Mouse (Mus musculus) liver, adult 2 months (tissue): ENCODE results near the gene Zfp82. TPM values are rescaled to one million over a fixed set of nuclear protein-coding genes. Genes with fewer than 3 reads are reported as not detected.
A peak's percentile ranks its signal among the peaks of the same experiment; 100 is the strongest.
"Not testable (repeated sequence)": the region's sequence is repeated elsewhere in the genome, so short reads cannot be mapped to it uniquely, and the experiment has no call there.

ENCODE experiments used
- DNase-seq: peaks from one replicate; pipeline ENCODE4 v3.0.0-alpha.2; 2011; ENCODE audit warnings: low read depth, low spot score; ENCODE audit errors: extremely low read depth
- H3K27ac ChIP-seq: fragments of 200-500 bp; replicated peaks from 2 replicates; pipeline ENCODE4 v1.5.1; 2012; ENCODE audit warnings: low read depth, mild to moderate bottlenecking, control low read depth, inconsistent platforms, low read length; ENCODE audit not compliant: insufficient read depth
- H3K27me3 ChIP-seq: fragments of 200-500 bp; 2 replicates; pipeline ENCODE4 v1.6.1; 2012; ENCODE audit warnings: mild to moderate bottlenecking, moderate library complexity, low read length, inconsistent platforms; ENCODE audit not compliant: control insufficient read depth, insufficient read depth
- H3K36me3 ChIP-seq: fragments of 200-500 bp; 2 replicates; pipeline ENCODE4 v1.6.1; 2012; ENCODE audit warnings: low read length, inconsistent platforms; ENCODE audit not compliant: control insufficient read depth, insufficient read depth
- H3K4me1 ChIP-seq: fragments of 200-500 bp; 2 replicates; pipeline ENCODE4 v1.6.1; 2011; ENCODE audit warnings: low read length; ENCODE audit not compliant: control insufficient read depth, insufficient read depth
- H3K4me3 ChIP-seq: fragments of 200-500 bp; 2 replicates; pipeline ENCODE4 v1.5.1; 2011; ENCODE audit warnings: low read depth, mild to moderate bottlenecking, control low read depth, low read length, moderate library complexity; ENCODE audit not compliant: insufficient read depth
- H3K79me2 ChIP-seq: fragments of 200-500 bp; 2 replicates; pipeline ENCODE4 v1.6.1; 2012; ENCODE audit warnings: inconsistent platforms, mild to moderate bottlenecking, low read length, moderate library complexity; ENCODE audit not compliant: control insufficient read depth, insufficient read depth
- H3K9ac ChIP-seq: fragments of 200-500 bp; 2 replicates; pipeline ENCODE4 v1.6.1; 2012; ENCODE audit warnings: low read depth, mild to moderate bottlenecking, control low read depth, inconsistent platforms, low read length
- CTCF ChIP-seq: fragments of 200-500 bp; IDR thresholded peaks from 2 replicates; pipeline ENCODE4 v1.5.1; 2011; ENCODE audit warnings: low read depth, low read length, control low read depth
- POLR2A ChIP-seq: fragments of 200-500 bp; IDR thresholded peaks from 2 replicates; pipeline ENCODE4 v1.6.1; 2011; ENCODE audit warnings: low read length, control low read depth; ENCODE audit not compliant: insufficient read depth; ENCODE audit errors: extremely low read depth
- WGBS: fragments of 180-500 bp; shearing (Covaris S2); methylation state at CpG from one replicate; pipeline ENCODE4 v1.1.7; 2018; 5-methylcytosine and 5-hydroxymethylcytosine counted together
- polyA plus RNA-seq: library from polyadenylated mRNA; depleted of rRNA; stranded (reverse); fragments of >200 nt; gene quantifications from 2 replicates; pipeline ENCODE4 v1.2.3, GENCODE M21; 2012; rRNA removed
- total RNA-seq: library from RNA; depleted of rRNA; stranded (reverse); fragments of >200 nt; gene quantifications from 2 replicates; pipeline ENCODE4 v1.2.3, GENCODE M21; 2014; rRNA removed

Zfp82 gene
- total RNA-seq (0.40 and 0.46 TPM in 2 replicates), polyA plus RNA-seq (0.04 and 0.14 TPM in 2 replicates)

DNA sequence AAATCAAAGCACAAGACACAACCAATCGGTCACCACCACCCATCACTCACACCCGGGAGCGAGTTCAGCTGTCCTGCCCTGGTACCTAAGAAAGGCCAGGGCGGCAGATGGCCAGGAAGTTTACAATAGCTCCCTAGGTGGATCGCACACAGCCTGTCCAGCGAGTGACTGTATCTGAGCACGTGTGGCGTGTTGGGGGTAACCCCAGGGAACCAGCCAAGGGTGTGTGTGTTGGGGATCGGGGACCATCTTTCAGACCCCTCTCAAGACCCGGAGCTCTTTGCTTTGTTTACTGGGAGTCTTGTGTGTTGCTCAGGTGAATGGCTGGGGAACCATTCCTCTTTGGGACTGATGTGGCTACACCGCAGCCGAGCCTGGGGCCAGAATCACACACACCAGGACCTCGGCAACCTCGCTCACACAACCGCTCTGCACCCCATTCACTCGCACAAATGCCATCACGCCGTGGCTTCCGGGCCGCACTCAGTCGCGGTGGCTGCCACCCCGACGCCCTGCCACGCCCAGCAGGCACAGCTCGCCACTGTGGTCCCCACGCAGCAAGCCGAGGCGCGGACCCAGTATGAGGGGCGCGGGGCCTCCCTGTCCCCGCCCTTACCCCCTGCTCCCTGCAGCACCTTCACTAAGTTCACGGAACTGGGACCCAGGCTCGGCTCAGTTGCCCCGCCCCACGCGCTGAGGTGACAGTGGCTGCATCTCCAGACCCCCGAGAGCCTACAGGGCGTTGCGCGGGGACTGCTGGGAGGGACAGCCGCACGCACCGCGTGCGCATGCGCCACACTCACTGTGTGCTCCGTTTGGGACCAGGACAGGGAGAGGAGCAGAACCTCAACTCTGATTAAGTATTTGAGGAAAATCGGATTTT lies at the start of gene Zfp82:
Gene Zfp82 (minus strand): TSS at position 755 of the 883 bp plus-strand sequence.
- 1% methylated on average over 50 of the region's 50 CpGs for WGBS
- peak within 1 kb of the TSS; percentile 70 for H3K9ac ChIP-seq
- no peaks in the 10 kb centered on the region for H3K79me2 ChIP-seq
- no peak within 1 kb of the TSS for H3K27ac ChIP-seq
- no peaks in the 10 kb centered on the region for H3K36me3 ChIP-seq
- peak; percentile 44 for DNase-seq
- H3K4me1 ChIP-seq: no peaks in the 10 kb centered on the region; the same call in 1 of the 2 replicates
- no peak for TF ChIP-seq POLR2A
- no peak for TF ChIP-seq CTCF
- peak within 1 kb of the TSS; percentile 87 for H3K4me3 ChIP-seq
- no peaks in the 10 kb centered on the region for H3K27me3 ChIP-seq

- DNase-seq: no peak
- H3K4me1 ChIP-seq: peaks cover 4% of the 10 kb centered on the region
- peak overlapping the region; percentile 87 for H3K4me3 ChIP-seq
- WGBS: 4% methylated on average over 15 of the region's 15 CpGs
- TF ChIP-seq CTCF (no peak), POLR2A (no peak)
- H3K9ac ChIP-seq: peak overlapping the region; percentile 26
- H3K79me2 ChIP-seq: no peaks in the 10 kb centered on the region
- no peak overlapping the region for H3K27ac ChIP-seq
- no peaks in the 10 kb centered on the region for H3K27me3 ChIP-seq
- no peaks in the 10 kb centered on the region for H3K36me3 ChIP-seq
These were observed 49.5 kb upstream of the Zfp82 start for GRCm38 (mm10) chr7:30122188-30122530.

- H3K36me3 ChIP-seq: no peaks in the 10 kb centered on the region
- H3K27ac ChIP-seq: no peak within 1 kb of the TSS
- H3K4me3 ChIP-seq: peak within 1 kb of the TSS; percentile 87
- WGBS: under 1% methylated on average over 61 of the region's 61 CpGs
- peak within 1 kb of the TSS; percentile 90 for H3K9ac ChIP-seq
- peaks cover 4% of the 10 kb centered on the region for H3K4me1 ChIP-seq
- TF ChIP-seq CTCF: no peak
- TF ChIP-seq POLR2A: 0 out of 2 replicates have a peak, but pooled peaks have one; percentile 33
- no peaks in the 10 kb centered on the region for H3K27me3 ChIP-seq
- peak; percentile 29 for DNase-seq
- no peaks in the 10 kb centered on the region for H3K79me2 ChIP-seq
These were observed 48.8 kb upstream of the Zfp82 start, which contains the start of gene Zfp382 for GRCm38 (mm10) chr7:30121308-30122187. TSS of gene Zfp382 (plus strand) at chr7:30121942.

GRCm38 (mm10) chr7:30117935-30118334 lies 45.2 kb upstream of the Zfp82 start:
- not testable (repeated sequence) for DNase-seq

DNA sequence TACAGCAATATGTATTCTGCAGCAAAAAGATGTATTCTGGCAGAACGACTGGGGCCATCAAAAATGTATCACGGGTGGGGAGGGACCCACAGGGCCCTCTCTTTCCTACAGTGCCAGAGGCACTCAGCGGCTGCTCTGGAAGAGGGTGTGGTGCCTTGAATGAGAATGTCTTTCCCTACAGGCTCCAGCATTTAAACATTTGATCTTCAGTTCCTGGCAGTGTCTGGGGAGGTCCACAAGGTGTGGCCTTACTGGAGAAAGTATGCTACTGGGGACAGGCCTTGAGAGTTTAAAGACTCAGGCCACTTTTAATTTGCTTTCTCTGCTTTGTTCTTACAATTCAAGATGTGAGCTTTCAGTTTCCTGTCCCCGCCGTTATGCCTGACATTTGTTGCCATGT lies 43.4 kb upstream of the Zfp82 start:
- Histone ChIP-seq H3K4me3 (no peak overlapping the region), H3K9ac (no peak overlapping the region), H3K79me2 (no peaks in the 10 kb centered on the region), H3K27me3 (0 out of 2 replicates have a peak, but pooled peaks cover 3% of the 10 kb centered on the region), H3K4me1 (peaks cover under 1% of the 10 kb centered on the region; the same call in 1 of the 2 replicates), H3K27ac (no peak overlapping the region), H3K36me3 (no peaks in the 10 kb centered on the region)
- TF ChIP-seq POLR2A (no peak), CTCF (no peak)
- WGBS: 96% methylated on average over 5 of the region's 5 CpGs
- no peak for DNase-seq

More at GRCm38 (mm10) chr7:30117935-30118334, 45.2 kb upstream of the Zfp82 start:
- not testable (repeated sequence) for H3K4me3 ChIP-seq, H3K9ac ChIP-seq, H3K79me2 ChIP-seq, H3K27me3 ChIP-seq, H3K4me1 ChIP-seq, H3K36me3 ChIP-seq, H3K27ac ChIP-seq
- WGBS: 96% methylated on average over 12 of the region's 12 CpGs
